Mouse (Mus musculus): ENCODE measurements at regions not wholly inside any gene's neighbourhood (a gene's known extent, or its start where the extent isn't known, plus 50 kb on each side); places are given as distances from the start of the nearest gene placed in this dataset.

- no peak for DNase-seq
- intact Hi-C loops (cut with DNase I), result no loop called here
Observed at GRCm38 (mm10) chr15:86719088-86719487, 504.8 kb downstream of the Tbc1d22a start.

GRCm38 (mm10) chr15:86721131-86721530, 506.9 kb downstream of the Tbc1d22a start:
- intact Hi-C loops (cut with DNase I), result no loop called here
- DNase-seq, result no peak

DNA sequence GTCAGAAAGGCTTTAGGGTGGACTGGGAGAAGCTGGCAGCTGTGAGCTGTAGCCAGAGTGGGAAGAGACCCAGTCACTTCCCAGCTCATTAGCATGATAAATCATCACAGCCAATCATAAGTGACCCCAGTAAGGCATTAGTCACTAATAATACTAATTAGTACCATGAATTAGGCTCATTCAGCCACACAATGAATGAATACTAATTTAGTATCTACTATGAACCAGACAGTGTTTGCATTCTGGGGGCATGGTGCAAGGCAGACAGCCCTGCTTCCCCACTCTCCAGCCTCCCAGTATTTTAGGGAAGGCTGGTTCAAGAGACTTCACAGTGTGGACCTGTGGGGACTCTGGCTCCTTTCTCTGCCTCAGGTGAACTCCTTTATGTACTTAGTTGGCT, 523.7 kb downstream of the Tbc1d22a start:
- no peak for DNase-seq

GRCm38 (mm10) chr15:86738356-86738755, 524.1 kb downstream of the Tbc1d22a start:
- intact Hi-C loops (cut with DNase I), result no loop called here
- no peak for DNase-seq

More for the DNA sequence above, 523.7 kb downstream of the Tbc1d22a start:
- intact Hi-C loops (cut with DNase I), result no loop called here

DNA sequence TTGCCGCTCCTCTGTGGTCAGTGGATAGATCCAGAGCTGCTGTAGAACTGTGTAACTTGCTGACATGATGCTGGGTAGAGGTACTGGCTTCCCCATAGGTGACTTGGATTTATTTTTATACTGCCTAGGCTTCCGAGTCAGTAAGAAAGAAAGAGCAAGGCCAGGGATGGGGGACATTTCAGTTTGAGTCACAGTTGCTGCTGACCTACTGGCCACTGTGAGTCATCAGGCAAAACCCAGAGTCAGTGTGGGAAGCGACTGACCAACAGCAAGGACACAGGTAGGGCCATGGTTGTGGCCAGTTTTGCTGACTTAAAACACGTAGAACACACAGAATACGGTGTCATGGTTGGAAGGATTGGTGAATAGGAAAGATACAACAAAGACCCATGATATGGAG, 524.5 kb downstream of the Tbc1d22a start:
- no peak for DNase-seq
- intact Hi-C loops (cut with DNase I), result no loop called here

GRCm38 (mm10) chr15:86751436-86752136, 537.3 kb downstream of the Tbc1d22a start:
- DNase-seq, result peak in 1 of 2 experiments; percentile 13
- intact Hi-C loops (cut with DNase I), result no loop called here

- DNase-seq, result no peak
Observed at GRCm38 (mm10) chr15:86763581-86764375, 549.5 kb downstream of the Tbc1d22a start.

DNA sequence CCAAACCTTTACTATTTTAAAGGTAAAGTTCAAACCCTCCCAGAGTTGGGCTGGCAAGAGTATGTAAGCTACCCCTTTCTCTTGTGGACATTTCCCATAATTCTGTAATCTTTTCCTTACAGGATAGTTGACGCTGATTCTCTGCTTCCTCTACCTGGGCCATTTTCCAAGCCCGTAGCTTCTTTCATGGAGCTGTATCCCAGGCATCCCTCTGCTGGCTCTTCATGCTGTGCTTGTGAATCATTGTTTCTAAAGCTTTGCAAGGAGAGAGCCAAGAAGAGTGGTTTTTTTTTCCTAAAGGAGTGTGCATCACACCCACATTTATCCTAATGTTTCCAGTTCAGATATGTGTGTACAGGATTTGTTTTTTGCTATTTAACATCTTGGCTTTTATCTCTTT, 553.4 kb downstream of the Tbc1d22a start:
- intact Hi-C loops (cut with DNase I), result no loop called here
- DNase-seq, result no peak

More at GRCm38 (mm10) chr15:86763581-86764375, 549.5 kb downstream of the Tbc1d22a start:
- intact Hi-C loops (cut with DNase I), result no loop called here

GRCm38 (mm10) chr15:86773041-86773440, 558.8 kb downstream of the Tbc1d22a start:
- intact Hi-C loops (cut with DNase I), result no loop called here
- no peak for DNase-seq

GRCm38 (mm10) chr15:86777998-86778397, 563.7 kb downstream of the Tbc1d22a start:
- no peak for DNase-seq
- intact Hi-C loops (cut with DNase I), result no loop called here

GRCm38 (mm10) chr15:86781160-86781559, 566.9 kb downstream of the Tbc1d22a start:
- intact Hi-C loops (cut with DNase I), result no loop called here
- no peak for DNase-seq

- intact Hi-C loops (cut with DNase I), result no loop called here
- DNase-seq, result no peak
Observed at GRCm38 (mm10) chr15:86794716-86795115, 580.5 kb downstream of the Tbc1d22a start.

DNA sequence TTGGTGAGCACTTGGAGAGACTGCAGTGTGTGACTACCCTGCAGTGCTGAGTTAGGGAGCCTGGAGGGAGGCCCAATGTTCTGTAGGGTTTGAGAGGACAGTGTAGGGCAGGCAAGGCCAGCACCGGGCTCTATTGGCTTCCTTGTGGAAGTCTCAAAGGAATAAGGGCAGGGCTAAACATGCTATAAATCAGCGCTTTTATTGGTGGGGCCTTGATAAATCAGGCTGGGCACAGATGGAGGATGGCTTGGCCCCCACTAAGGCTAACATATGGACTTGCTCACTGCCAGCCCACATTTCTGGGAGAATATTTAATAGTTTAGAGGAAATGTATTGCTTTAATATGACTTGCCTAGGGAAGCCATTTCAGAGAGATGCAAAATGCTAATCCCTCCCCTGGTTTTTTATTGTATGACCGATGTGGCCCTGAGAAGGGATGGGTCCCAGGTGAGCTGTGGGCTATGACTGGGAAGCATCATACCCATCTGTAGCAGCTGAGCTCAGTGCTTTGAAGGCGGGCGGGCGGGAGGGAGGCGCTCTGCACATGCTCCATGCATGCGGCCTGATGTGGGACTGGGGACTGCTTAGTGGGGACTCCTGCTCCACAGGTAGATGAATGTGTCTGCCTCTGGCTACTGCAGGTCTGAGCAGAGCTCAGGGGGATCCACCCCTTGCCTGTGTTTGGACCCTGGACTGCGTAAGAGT, 584.4 kb downstream of the Tbc1d22a start:
- no peak for DNase-seq
- intact Hi-C loops (cut with DNase I), result no loop called here

DNA sequence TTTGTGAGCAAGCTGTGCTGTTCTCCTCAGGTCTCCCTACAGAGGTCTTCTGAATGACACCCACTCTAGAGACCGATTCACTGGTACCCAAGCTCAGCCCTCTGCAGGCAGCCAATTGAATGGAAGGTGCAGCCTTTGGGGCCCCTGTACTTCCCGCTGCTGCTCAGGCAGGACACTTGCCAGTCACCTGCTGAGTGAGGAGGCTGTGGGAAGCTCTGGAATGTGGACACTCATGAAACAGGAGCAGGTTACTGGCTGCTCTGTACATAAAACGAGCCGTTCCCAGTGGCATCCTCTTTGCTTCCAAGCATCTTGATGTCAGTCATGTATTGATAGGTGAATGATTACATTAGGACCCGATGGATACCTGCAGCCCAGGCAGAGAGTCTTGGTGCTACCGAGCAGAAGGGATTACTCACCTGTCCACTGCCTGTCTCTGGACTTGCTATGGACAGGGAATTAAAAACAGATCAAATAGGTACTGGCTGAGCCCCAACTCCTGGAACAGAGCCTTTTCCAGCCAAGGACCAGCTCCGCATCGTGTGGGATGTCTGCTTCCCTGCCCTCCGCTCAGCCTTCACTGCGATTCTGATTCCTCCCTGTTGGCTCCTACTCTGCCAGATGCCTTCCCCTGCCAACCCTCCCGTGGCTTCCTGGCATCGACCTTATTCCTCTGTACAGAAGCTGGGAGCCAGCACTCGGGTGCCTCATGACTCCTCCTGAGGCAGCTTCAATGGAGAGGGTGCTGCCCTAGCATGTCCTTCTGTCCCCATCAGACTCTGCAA, 593.2 kb downstream of the Tbc1d22a start:
- peak in 1 of 2 experiments; percentile 5 for DNase-seq
- intact Hi-C loops (cut with DNase I), result no loop called here

- intact Hi-C loops (cut with DNase I), result no loop called here
- DNase-seq, result no peak
Observed at GRCm38 (mm10) chr15:86811821-86812220, 597.6 kb downstream of the Tbc1d22a start.

DNA sequence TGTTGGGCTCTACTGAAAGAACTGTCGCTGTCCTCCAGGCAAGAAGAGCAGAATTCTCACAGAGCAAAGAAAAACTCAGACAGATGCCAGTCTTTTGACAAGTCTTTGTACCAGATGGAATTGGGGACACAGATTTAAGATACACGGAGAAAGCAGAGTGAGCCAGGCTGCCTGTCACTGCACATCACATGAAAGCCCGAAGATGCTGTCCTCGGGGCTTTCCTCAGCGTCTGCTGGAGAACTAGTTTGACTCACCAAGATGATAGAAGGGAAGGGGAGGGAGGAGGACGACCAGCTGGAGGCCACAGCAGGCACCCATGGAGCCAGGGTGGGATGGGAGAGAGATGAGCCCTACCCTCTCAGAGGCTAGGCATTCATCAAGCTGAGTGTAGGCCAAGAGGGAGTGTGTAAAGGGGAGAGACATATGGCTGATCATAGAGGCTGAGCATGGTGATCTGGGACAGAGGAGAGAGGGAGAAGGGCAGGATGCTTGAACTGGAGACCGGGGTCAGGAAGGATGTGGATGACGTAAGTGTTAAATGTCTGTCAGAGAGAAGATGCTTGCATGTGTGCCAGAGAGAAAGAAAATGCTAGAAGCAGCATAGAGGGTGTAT, 600.7 kb downstream of the Tbc1d22a start:
- no peak for DNase-seq
- intact Hi-C loops (cut with DNase I), result no loop called here

- no peak for DNase-seq
- intact Hi-C loops (cut with DNase I), result no loop called here
Observed at GRCm38 (mm10) chr15:86835996-86836395, 621.7 kb downstream of the Tbc1d22a start.

DNA sequence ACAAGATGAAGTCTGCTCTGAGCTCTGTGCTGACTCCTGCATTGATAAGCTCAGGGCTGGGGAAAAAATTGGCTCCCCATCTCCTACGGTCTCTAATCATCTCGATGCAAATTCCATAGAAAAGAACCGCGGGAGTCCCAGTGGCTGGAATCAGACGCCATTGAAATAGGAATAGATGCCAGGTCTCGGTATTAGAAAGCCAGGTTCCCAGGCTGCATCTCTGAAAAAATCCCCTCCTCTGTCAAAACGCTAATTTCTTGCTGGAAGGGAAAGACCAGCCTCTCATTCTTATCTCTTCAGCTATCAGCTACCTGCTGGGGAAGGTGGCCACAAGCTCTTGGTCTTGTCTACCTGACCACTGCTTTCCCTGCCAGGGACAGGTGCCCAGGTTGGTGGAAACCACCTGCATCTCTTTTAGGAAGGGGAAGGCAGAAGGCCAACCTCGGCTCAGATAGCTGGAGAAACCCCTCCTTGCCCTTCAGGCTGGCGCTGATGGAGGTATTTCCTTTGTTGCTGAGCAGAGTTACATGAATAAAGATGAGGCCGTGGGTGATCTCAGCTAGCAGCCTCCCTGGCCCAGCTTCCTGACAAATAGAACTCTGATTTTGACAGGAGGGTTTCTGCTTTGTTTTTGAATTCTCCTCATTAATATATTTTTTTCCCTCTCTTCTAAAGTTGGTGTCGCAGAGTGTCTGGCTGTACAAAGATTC, 638.1 kb downstream of the Tbc1d22a start:
- intact Hi-C loops (cut with DNase I), result no loop called here
- DNase-seq, result no peak

GRCm38 (mm10) chr15:86858356-86858906, 644.2 kb downstream of the Tbc1d22a start:
- DNase-seq, result no peak
- intact Hi-C loops (cut with DNase I), result no loop called here
